Mouse (Mus musculus): ENCODE results near the gene Limd1. TPM values are rescaled to one million over a fixed set of nuclear protein-coding genes. Genes with fewer than 3 reads are reported as not detected.
A peak's percentile ranks its signal among the peaks of the same experiment; 100 is the strongest.

Gene Limd1
- polyA plus RNA-seq, 1 experiment from 2014 or later: 28.0 TPM

- 72% methylated on average over 5 of the region's 5 CpGs for WGBS
- Histone ChIP-seq H3K4me2 (no peak overlapping the region), H3K27me3 (no peaks in the 10 kb centered on the region), H3K9ac (no peak overlapping the region), H3K27ac (no peak overlapping the region), H3K4me3 (no peak overlapping the region), H3K4me1 (peaks cover 8% of the 10 kb centered on the region), H3K9me3 (replicated peaks) (no peaks in the 10 kb centered on the region), H3K36me3 (ENCODE audit: poor library complexity, severe bottlenecking) (0 out of 2 replicates have a peak, but pooled peaks cover 5% of the 10 kb centered on the region)
- ATAC-seq: no peak
Measured at GRCm38 (mm10) chr9:123468406-123469085, 10.0 kb upstream of the Limd1 start.

GRCm38 (mm10) chr9:123469087-123469486 is 9.4 kb upstream of the Limd1 start:
- H3K9me3 ChIP-seq (replicated peaks): no peaks in the 10 kb centered on the region
- peaks cover 8% of the 10 kb centered on the region for H3K4me1 ChIP-seq
- H3K4me3 ChIP-seq: no peak overlapping the region
- ATAC-seq: no peak
- no peaks in the 10 kb centered on the region for H3K27me3 ChIP-seq
- no peak overlapping the region for H3K27ac ChIP-seq
- no peak overlapping the region for H3K4me2 ChIP-seq
- H3K9ac ChIP-seq: no peak overlapping the region
- H3K36me3 ChIP-seq (ENCODE audit: poor library complexity, severe bottlenecking): 0 out of 2 replicates have a peak, but pooled peaks cover 5% of the 10 kb centered on the region

- H3K4me3 ChIP-seq: no peak overlapping the region
- peaks cover 5% of the 10 kb centered on the region; the same call in 1 of the 2 replicates for H3K4me1 ChIP-seq
- no peaks in the 10 kb centered on the region for H3K27me3 ChIP-seq
- no peaks in the 10 kb centered on the region for H3K9me3 ChIP-seq (replicated peaks)
- no peak overlapping the region for H3K27ac ChIP-seq
- H3K9ac ChIP-seq: no peak overlapping the region
- no peaks in the 10 kb centered on the region for H3K36me3 ChIP-seq (ENCODE audit: poor library complexity, severe bottlenecking)
- ATAC-seq: no peak
- no peak overlapping the region for H3K4me2 ChIP-seq
Measured at GRCm38 (mm10) chr9:123473377-123473776, 5.1 kb upstream of the Limd1 start.

- no peak overlapping the region for H3K4me2 ChIP-seq
- H3K9ac ChIP-seq: no peak overlapping the region
- WGBS: 74% methylated on average over 1 of the region's 1 CpGs
- H3K27me3 ChIP-seq: no peaks in the 10 kb centered on the region
- peaks cover 22% of the 10 kb centered on the region for H3K4me1 ChIP-seq
- no peaks in the 10 kb centered on the region for H3K9me3 ChIP-seq (replicated peaks)
- no peak overlapping the region for H3K4me3 ChIP-seq
- ATAC-seq: no peak
- H3K27ac ChIP-seq: no peak overlapping the region
- no peaks in the 10 kb centered on the region for H3K36me3 ChIP-seq (ENCODE audit: poor library complexity, severe bottlenecking)
Measured at GRCm38 (mm10) chr9:123475569-123475968, 2.9 kb upstream of the Limd1 start.

GRCm38 (mm10) chr9:123478031-123478585 is 398 bp upstream of the Limd1 start:
- no peaks in the 10 kb centered on the region for H3K9me3 ChIP-seq (replicated peaks)
- 2% methylated on average over 16 of the region's 29 CpGs for WGBS
- peaks cover 5% of the 10 kb centered on the region for H3K36me3 ChIP-seq (ENCODE audit: poor library complexity, severe bottlenecking)
- ATAC-seq: peak; percentile 84
- no peak overlapping the region for H3K27ac ChIP-seq
- no peaks in the 10 kb centered on the region for H3K27me3 ChIP-seq
- peaks cover 48% of the 10 kb centered on the region for H3K4me1 ChIP-seq
- peak overlapping the region; percentile 69 for H3K4me2 ChIP-seq
- peak overlapping the region; percentile 67 for H3K4me3 ChIP-seq
- no peak overlapping the region; the same call in 1 of the 2 replicates for H3K9ac ChIP-seq

GRCm38 (mm10) chr9:123479196-123479669 is 727 bp downstream of the Limd1 start:
- H3K27me3 ChIP-seq: no peaks in the 10 kb centered on the region
- peak overlapping the region; percentile 67 for H3K4me3 ChIP-seq
- ATAC-seq: peak; percentile 36; the same call in 1 of the 2 replicates
- peak overlapping the region; percentile 74 for H3K9ac ChIP-seq
- peaks cover 7% of the 10 kb centered on the region for H3K36me3 ChIP-seq (ENCODE audit: poor library complexity, severe bottlenecking)
- H3K4me2 ChIP-seq: peak overlapping the region; percentile 69
- 14% methylated on average over 17 of the region's 17 CpGs for WGBS
- H3K4me1 ChIP-seq: peaks cover 51% of the 10 kb centered on the region
- H3K9me3 ChIP-seq (replicated peaks): no peaks in the 10 kb centered on the region
- H3K27ac ChIP-seq: 0 out of 2 replicates have a peak overlapping the region, but pooled peaks have one; percentile 5

GRCm38 (mm10) chr9:123479876-123480252 is 1.4 kb downstream of the Limd1 start:
- no peaks in the 10 kb centered on the region for H3K27me3 ChIP-seq
- no peak for ATAC-seq
- H3K4me2 ChIP-seq: peak overlapping the region; percentile 69
- no peaks in the 10 kb centered on the region for H3K9me3 ChIP-seq (replicated peaks)
- peaks cover 51% of the 10 kb centered on the region for H3K4me1 ChIP-seq
- H3K9ac ChIP-seq: peak overlapping the region; percentile 74; the same call in 1 of the 2 replicates
- H3K4me3 ChIP-seq: peak overlapping the region; percentile 67
- WGBS: 93% methylated on average over 8 of the region's 8 CpGs
- H3K36me3 ChIP-seq (ENCODE audit: poor library complexity, severe bottlenecking): peaks cover 12% of the 10 kb centered on the region
- H3K27ac ChIP-seq: no peak overlapping the region

GRCm38 (mm10) chr9:123480253-123480921 is 1.9 kb downstream of the Limd1 start:
- Histone ChIP-seq H3K27ac (no peak overlapping the region), H3K4me1 (peaks cover 51% of the 10 kb centered on the region), H3K36me3 (ENCODE audit: poor library complexity, severe bottlenecking) (peaks cover 12% of the 10 kb centered on the region), H3K9me3 (replicated peaks) (no peaks in the 10 kb centered on the region), H3K9ac (peak overlapping the region; percentile 74), H3K27me3 (no peaks in the 10 kb centered on the region), H3K4me3 (peak overlapping the region; percentile 67), H3K4me2 (peak overlapping the region; percentile 69)
- WGBS: 88% methylated on average over 18 of the region's 18 CpGs
- ATAC-seq: no peak

GRCm38 (mm10) chr9:123481136-123481535 is 2.6 kb downstream of the Limd1 start:
- peak overlapping the region; percentile 67 for H3K4me3 ChIP-seq
- peak overlapping the region; percentile 74; the same call in 1 of the 2 replicates for H3K9ac ChIP-seq
- WGBS: 82% methylated on average over 7 of the region's 7 CpGs
- peak overlapping the region; percentile 69 for H3K4me2 ChIP-seq
- no peaks in the 10 kb centered on the region for H3K27me3 ChIP-seq
- no peaks in the 10 kb centered on the region for H3K9me3 ChIP-seq (replicated peaks)
- H3K36me3 ChIP-seq (ENCODE audit: poor library complexity, severe bottlenecking): peaks cover 12% of the 10 kb centered on the region
- no peak overlapping the region for H3K27ac ChIP-seq
- peaks cover 51% of the 10 kb centered on the region for H3K4me1 ChIP-seq
- ATAC-seq: no peak

- Histone ChIP-seq H3K9me3 (replicated peaks) (no peaks in the 10 kb centered on the region), H3K27me3 (no peaks in the 10 kb centered on the region), H3K4me2 (no peak overlapping the region), H3K36me3 (ENCODE audit: poor library complexity, severe bottlenecking) (peaks cover 12% of the 10 kb centered on the region), H3K9ac (no peak overlapping the region), H3K27ac (no peak overlapping the region), H3K4me3 (no peak overlapping the region), H3K4me1 (peaks cover 46% of the 10 kb centered on the region)
- WGBS: 97% methylated on average over 1 of the region's 1 CpGs
- ATAC-seq: no peak
Measured at GRCm38 (mm10) chr9:123483598-123483997, 5.1 kb downstream of the Limd1 start.

GRCm38 (mm10) chr9:123484830-123485229 is 6.3 kb downstream of the Limd1 start:
- H3K36me3 ChIP-seq (ENCODE audit: poor library complexity, severe bottlenecking): peaks cover 12% of the 10 kb centered on the region
- peaks cover 36% of the 10 kb centered on the region for H3K4me1 ChIP-seq
- WGBS: 88% methylated on average over 3 of the region's 3 CpGs
- no peak overlapping the region for H3K4me3 ChIP-seq
- H3K9me3 ChIP-seq (replicated peaks): no peaks in the 10 kb centered on the region
- H3K27ac ChIP-seq: no peak overlapping the region
- H3K9ac ChIP-seq: no peak overlapping the region
- no peaks in the 10 kb centered on the region for H3K27me3 ChIP-seq
- no peak for ATAC-seq
- no peak overlapping the region for H3K4me2 ChIP-seq

- peaks cover 29% of the 10 kb centered on the region for H3K4me1 ChIP-seq
- WGBS: 89% methylated on average over 4 of the region's 4 CpGs
- no peak for ATAC-seq
- H3K9me3 ChIP-seq (replicated peaks): no peaks in the 10 kb centered on the region
- no peaks in the 10 kb centered on the region for H3K27me3 ChIP-seq
- no peak overlapping the region for H3K4me2 ChIP-seq
- H3K36me3 ChIP-seq (ENCODE audit: poor library complexity, severe bottlenecking): peaks cover 12% of the 10 kb centered on the region
- no peak overlapping the region for H3K27ac ChIP-seq
- no peak overlapping the region for H3K4me3 ChIP-seq
- no peak overlapping the region for H3K9ac ChIP-seq
Measured at GRCm38 (mm10) chr9:123485561-123485960, 7.1 kb downstream of the Limd1 start.

Measured in forebrain, embryonic 13.5 days (tissue).